Mouse (Mus musculus) heart, adult 2 months (tissue): ENCODE measurements around the gene Tgfb1i1.

Experiments used
- CTCF ChIP-seq: fragments of 200-600 bp; IDR thresholded peaks from 2 replicates; pipeline ENCODE4 v1.8.1; 2022; ENCODE audit warnings: antibody characterized with exemption, mild to moderate bottlenecking, moderate library complexity
- EP300 ChIP-seq: fragments of 200-500 bp; IDR thresholded peaks from 2 replicates; pipeline ENCODE4 v1.6.1; 2011; ENCODE audit warnings: low read depth, low read length, control low read depth; ENCODE audit not compliant: insufficient read depth
- POLR2A ChIP-seq: fragments of 200-500 bp; IDR thresholded peaks from 2 replicates; pipeline ENCODE4 v1.6.1; 2011; ENCODE audit warnings: mild to moderate bottlenecking, low read depth, low read length, control low read depth; ENCODE audit not compliant: insufficient read depth

- no peak for TF ChIP-seq CTCF
- no peak for TF ChIP-seq POLR2A
- no peak for TF ChIP-seq EP300
These were observed 3.4 kb downstream of the Tgfb1i1 start for GRCm38 (mm10) chr7:128249998-128250397.
